Mouse (Mus musculus) ZHBTc4 (cell line): ENCODE results near the gene Lgals9.
"Not testable (repeated sequence)": the region's sequence is repeated elsewhere in the genome, so short reads cannot be mapped to it uniquely, and the experiment has no call there.

Experiments
- DNase-seq: peaks from one replicate; pipeline ENCODE4 v3.0.0-alpha.2; 2011; ENCODE audit warnings: low read depth, low spot score

Gene Lgals9

GRCm38 (mm10) chr11:79007356-79007755 is 22.6 kb upstream of the Lgals9 start:
- DNase-seq: not testable (repeated sequence)

DNA sequence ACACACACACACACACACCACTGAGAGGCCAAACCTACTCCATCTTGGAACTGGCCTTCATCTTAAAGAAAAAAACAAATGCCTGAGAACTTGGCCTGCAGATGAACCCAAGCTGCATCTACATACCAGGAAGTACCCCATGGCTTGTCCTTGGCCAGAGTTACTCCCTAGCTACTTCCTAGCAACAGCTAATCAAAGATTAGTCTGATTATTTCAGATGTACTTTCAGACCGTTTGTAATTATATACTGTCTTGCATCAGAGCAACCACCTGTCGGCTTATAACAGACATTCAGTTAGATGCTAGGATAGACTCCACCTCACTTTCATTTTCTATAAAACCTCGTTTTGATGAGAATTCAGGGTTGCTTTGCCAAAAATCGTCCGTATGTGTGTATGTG is 21.7 kb upstream of the Lgals9 start:
- peak; percentile 45 for DNase-seq

GRCm38 (mm10) chr11:79005578-79006394 is 21.0 kb upstream of the Lgals9 start:
- DNase-seq: no peak

DNA sequence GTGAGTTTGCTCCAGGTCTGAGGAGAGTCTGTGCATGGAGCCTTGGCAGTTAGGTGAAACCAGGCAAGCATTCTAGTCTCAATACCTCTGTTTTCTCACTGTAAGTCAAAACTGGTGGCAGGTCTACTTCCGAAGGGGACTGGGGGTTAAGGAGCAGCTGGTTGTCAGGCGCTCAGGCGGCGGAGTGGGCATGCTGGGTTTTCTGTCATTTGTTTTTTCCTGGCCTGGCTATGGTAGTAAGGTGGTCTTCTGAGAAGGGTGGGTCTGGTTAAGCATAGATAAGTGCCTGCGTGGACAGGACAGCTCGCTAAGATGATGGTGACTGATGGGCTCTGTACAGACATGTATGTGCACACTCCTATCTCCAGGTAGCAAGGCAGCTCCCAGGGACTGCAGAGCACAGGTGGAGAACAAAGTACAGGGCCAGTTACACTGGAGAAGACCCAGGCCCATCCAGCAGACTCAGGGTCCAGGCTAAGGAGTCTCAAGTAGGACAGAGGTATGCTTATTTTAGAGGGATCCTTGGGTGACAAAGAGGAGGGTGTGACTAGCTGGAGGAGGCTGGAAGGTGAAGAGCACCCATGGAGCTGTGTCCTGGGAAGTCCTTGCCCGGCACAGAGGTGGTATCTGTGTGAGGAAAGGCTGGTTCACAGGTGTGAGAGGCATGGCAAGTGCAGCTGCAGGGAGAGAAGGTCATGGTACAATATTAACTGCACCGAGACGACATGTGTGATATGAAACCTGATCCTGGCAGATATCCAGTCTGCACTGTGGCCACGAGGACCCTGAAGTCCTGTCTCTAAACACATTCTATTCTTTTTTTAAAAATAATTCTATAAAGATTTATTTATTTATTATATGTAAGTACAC is 19.3 kb upstream of the Lgals9 start:
- DNase-seq: no peak

DNA sequence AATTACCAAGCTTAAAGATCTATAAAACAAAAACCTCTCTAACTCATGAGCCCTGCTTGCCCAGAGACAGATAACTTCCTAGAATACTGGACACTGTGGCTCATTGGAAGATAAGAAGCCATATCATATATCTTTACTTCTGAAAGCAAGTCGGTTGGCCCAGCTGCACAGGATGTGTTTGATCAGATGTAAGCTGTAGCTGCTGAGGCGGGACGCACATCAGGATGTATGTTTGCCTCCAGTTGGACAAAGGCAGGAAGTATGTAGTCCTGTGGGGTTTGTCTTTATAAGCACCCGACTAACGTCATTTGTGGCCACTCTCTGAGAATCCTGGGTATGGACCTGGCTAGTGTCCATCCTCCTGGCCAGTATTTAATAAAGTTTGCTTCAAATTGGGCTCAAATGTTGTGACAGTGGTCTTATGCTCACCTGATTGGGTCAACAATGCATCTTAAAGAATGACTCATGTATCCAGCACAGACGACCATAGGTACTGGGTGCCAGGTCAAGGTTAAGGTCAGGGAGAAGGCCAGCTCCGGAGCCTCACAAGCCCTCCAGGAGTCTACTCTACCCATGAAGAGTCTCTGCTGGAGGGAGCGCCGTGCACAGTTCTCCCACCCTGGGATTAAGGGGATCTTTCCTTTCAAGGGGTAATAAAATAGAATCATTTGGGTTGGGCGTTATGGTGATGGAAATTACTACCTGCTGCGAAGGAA is 18.5 kb upstream of the Lgals9 start:
- peak; percentile 90 for DNase-seq

- peak; percentile 96 for DNase-seq
These were observed 17.8 kb upstream of the Lgals9 start for GRCm38 (mm10) chr11:79002551-79002951.

GRCm38 (mm10) chr11:79001871-79002270 is 17.1 kb upstream of the Lgals9 start:
- no peak for DNase-seq

GRCm38 (mm10) chr11:78999118-78999517 is 14.4 kb upstream of the Lgals9 start:
- no peak for DNase-seq

DNA sequence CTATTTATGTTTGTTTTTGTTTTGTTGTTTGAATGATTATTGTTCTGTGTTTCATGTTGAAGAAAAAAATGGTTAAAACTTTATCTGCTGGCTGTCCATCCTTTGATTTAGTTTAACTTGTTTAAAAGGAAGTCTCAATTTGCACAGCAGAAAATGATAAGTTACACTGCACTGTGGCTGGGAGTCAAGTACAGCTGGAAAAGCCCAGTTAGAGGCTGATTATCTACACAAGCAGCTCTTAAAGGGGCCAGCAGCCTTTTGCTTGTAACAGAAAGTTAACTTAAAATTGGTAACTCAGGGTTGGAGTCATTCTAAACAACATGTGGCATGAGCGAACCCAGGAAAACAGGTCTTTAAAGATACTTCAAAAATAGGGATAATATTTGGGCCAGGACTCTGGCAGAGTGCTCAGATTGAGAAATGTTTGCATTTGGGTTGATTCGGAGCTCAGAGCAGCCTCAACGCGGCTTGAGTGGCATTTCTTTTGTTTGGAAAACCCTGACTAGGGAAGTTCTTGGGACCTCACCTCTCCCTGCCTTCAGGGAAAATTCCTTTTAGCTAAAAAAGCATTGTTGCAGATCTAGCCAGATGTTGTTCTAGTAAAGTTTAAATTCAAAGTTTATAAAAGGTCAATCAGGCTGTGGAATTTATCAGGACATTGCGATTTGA is 6.3 kb upstream of the Lgals9 start:
- peak; percentile 50 for DNase-seq

GRCm38 (mm10) chr11:78990096-78990495 is 5.3 kb upstream of the Lgals9 start:
- DNase-seq: no peak

GRCm38 (mm10) chr11:78989206-78989605 is 4.5 kb upstream of the Lgals9 start:
- DNase-seq: not testable (repeated sequence)

- DNase-seq: no peak
These were observed 1.7 kb upstream of the Lgals9 start for GRCm38 (mm10) chr11:78986311-78987002.

GRCm38 (mm10) chr11:78985505-78985904 is 759 bp upstream of the Lgals9 start:
- no peak for DNase-seq

DNA sequence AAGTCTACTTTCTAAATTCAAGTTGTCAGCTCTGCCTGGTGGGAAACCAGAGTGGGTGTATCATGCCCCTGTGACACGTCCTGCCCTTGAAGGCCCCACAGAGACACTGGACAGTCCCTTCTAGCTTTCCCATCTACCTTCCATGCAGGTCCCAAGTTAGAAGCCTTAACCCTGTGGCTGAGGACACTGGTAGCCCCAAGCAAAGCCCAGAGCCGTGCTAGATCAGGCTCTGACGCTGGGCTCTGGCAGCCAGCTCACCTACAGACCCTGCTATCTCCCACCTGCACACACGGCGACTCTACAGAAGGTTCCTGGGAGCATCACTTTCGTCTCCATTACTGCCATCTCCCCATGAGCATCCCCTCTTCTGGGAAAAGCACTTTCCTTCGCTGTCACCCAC is 1.2 kb downstream of the Lgals9 start:
- DNase-seq: no peak

- DNase-seq: no peak
These were observed 2.0 kb downstream of the Lgals9 start for GRCm38 (mm10) chr11:78982513-78983291.

GRCm38 (mm10) chr11:78982042-78982441 is 2.7 kb downstream of the Lgals9 start:
- no peak for DNase-seq

GRCm38 (mm10) chr11:78980083-78980634 is 4.6 kb downstream of the Lgals9 start:
- no peak for DNase-seq

DNA sequence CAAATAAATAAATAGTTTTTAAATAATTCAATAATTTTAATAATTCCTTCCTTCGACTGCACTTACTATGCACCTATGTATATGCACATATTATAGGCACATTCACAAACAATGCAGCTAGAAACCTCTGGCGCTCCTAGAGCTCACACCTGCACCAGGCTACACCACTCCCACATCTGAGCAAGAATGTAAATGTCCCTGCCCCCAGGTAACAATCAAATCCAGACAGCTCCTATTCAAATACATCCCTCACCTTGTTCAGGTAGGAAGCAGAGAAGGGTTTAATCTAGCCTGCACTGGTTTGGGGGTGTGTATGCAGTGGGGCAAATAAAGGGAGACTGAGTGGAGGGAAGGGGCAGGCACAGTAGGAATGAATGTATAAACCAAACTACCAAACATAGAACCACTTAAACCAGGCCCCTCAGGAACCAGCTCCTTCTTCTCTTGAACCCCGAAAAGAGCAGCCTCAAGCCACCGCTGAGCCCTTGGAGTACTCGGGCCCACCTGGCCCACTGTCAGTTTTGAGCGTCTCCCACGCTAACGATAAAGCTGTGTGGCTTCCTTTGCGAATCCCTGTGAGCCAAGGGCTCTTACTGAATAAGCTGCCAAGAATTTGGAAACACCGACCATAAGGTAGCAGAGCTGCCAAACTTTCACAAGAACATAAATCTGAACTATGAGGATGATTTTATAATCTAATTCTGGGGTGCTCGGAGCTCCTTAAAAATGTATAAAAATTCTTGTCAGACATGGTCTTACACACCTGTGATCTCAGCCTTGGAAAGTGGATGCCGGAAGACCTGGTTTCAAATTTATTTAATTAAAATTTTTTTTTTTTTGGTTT is 6.3 kb downstream of the Lgals9 start:
- DNase-seq: no peak
